Mouse (Mus musculus) layer of hippocampus, adult 18-20 months (tissue): ENCODE results near the gene Smn1. TPM values are rescaled to one million over a fixed set of nuclear protein-coding genes. Genes with fewer than 3 reads are reported as not detected.
"Not testable (repeated sequence)": the region's sequence is repeated elsewhere in the genome, so short reads cannot be mapped to it uniquely, and the experiment has no call there.

Experiments used
- DNase-seq, 2 experiments: peaks; one replicate each; pipeline ENCODE4 v3.0.0; 2022; ENCODE audit warnings: low spot score in 2 of 2
- long read RNA-seq: library from polyadenylated mRNA; stranded (forward); transcript quantifications from one replicate; pipeline ENCODE4 v2.0.0, GENCODE M21; 2021
- total RNA-seq, 2 experiments: library from RNA; stranded (reverse); gene quantifications; 2 replicates each; pipeline ENCODE4 v1.2.3; 2021

Gene Smn1
- total RNA-seq = 10 to 100 TPM; 33.6 to 42.6 TPM
- long read RNA-seq, transcript Smn1-201 (9 exons, 1,222 nt) = major isoform, 18 of 18 reads
- long read RNA-seq, partial matches to known transcripts = 0 of 18 reads
- long read RNA-seq, other reads (novel, unspliced or antisense) = 0 of 18 reads

DNA sequence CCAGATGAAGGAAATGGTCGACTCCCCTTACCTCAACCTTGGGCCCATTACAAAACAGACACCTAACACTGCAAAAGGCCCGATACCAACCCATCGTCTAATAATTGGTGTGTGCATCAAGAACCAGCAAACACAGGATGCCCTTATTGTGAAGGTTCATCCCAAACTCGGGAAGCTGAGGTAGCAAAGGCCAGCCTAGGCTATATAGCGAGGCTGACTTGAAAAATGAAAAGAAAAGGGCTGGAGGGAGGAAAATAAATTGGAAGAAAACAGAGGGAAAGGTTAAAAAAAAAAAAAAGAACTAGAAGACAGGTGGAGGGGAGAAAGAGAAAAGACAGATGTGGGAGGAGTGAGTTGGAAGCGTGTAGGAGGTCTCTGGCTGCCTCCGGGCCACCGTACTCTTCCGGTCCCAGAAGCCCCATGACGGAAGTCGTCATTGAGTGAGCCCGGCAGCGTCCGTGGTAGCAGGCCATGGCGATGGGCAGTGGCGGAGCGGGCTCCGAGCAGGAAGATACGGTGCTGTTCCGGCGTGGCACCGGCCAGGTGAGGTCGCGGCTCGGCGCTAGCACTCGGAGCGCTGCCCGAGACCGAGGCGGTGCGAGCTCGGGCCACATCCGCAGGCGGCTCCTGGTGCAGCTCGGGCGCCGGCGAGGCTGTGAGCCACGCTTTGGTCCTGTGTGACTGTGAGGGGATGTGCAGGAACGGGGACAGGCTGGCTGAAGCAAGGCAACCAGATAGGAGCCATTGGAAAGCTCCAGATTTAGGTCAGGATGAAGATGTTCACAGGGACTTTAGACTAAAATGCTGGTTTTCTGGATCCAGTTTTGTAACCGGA is at the start of gene Smn1:
Gene Smn1 (plus strand): TSS at position 430 of the 835 bp plus-strand sequence.
- peak; percentile 94 to 98 for DNase-seq

DNA sequence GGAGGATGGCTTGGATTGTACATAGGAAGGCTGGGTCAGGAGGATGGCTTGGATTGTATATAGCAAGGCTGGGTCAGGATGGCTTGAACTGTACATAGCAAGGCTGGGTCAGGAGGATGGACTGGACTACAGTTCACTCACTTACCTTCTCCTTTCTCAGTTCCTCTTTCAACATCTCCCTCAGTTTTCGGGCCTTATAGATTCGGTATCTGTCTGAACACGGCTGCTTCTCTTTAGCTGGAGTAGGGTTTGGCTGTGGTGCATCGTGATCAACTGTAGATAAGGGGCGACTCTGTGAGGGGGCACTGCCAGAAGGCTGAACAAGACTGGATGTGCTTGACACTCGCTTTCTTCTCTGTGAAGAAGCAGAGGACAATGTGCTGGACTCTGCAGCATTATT is 25.8 kb upstream of the Smn1 start:
- DNase-seq = no peak

DNA sequence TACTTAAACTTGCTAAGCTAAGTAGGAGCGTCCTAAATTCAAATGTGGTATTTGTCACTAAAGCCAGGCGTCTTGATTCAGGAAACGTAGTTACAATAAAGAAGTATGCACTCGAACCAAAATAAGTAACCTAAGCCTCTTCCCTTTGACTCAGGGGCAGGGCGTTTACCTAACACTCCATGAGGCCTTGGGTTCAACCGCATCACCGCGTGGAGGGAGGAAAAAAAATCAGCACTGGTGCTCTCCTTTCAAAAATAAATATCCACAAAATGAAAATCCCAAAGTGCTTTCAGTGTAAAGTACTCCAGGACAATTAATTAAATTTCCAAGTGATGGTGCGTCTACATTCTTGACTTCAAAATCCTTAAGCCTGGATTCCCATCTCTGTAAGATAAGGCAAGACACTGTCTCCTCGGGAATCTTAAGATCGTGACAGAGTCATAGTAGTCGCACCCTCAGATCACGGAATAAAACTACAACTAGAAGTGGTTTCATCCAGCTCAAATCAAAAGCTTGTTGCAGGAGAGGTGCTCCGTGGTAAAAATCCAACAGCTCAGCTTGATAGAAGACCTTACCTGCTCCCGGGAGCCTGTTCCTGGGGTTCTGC is 21.5 kb upstream of the Smn1 start:
- no peak for DNase-seq

DNA sequence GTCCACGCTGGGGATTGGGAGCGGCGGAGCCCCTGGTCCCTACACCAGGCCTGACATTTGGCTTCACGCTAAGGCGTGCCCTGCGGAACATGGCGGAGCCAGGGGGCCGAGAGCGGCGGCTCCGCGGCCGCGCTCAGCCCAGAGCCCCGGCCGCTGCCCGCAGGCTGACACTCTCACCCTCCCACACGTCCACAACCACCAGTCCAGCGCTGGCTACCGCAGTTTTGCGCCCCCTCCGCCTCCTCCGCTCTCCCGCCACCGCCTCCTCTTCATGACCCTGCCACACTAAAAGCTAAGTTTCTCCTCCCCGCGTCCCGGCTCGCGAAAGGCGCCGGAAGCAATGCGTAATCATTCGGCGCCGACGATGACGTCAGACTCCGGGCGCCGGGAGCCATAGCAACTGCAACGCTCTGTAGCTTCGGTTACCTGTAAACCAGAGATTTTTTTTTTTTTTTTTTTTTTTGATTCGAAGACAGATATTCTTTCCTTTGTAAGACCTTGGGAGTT is 20.9 kb upstream of the Smn1 start, which contains the start of gene Bdp1:
Gene Bdp1 (minus strand): TSS at position 323 of the 507 bp plus-strand sequence.
- DNase-seq = peak; percentile 88 to 97

DNA sequence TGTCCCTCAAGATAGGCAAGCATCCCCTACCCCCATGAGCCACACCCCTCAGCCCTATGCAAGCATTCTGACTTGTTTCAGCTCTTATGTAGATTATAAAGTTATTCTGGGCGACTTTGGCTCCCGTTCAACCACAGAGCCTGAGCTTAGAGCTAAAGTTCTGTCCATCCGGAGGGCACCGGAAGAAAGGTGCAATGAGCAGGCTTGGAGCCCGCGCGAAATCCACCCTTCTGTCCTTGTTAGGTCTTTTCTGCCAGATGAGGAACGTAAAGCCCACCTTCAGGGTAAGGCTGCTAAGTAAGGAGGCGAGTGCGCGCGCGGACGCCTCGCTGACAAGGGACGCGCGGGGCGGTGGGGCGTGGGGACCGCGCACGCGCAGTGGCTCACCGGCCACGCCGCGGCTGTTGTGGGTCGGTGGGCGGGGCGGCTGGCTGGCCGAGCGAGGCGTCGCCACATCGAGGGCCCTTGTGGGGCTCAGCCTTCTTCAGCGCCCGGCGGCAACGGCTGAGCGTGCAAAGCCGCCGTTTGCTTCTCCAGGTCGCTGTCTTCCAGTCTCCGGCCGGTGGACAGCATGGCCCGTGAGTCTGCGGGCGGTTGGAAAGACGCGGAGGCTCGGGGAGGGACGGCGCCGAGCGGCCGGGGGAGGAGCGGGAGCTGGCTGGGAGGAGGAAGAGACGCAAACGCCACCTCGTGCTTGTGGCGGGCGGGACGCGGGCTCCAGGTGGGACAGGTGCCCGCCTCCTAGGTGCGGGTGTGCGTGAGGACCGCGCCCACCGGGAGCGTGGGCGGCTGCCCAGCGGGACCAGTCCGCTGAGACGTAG is 16.8 kb upstream of the Smn1 start, which contains the start of gene Serf1:
Gene Serf1 (plus strand): TSS at position 361 of the 821 bp plus-strand sequence.
- DNase-seq = peak; percentile 63 to 82

DNA sequence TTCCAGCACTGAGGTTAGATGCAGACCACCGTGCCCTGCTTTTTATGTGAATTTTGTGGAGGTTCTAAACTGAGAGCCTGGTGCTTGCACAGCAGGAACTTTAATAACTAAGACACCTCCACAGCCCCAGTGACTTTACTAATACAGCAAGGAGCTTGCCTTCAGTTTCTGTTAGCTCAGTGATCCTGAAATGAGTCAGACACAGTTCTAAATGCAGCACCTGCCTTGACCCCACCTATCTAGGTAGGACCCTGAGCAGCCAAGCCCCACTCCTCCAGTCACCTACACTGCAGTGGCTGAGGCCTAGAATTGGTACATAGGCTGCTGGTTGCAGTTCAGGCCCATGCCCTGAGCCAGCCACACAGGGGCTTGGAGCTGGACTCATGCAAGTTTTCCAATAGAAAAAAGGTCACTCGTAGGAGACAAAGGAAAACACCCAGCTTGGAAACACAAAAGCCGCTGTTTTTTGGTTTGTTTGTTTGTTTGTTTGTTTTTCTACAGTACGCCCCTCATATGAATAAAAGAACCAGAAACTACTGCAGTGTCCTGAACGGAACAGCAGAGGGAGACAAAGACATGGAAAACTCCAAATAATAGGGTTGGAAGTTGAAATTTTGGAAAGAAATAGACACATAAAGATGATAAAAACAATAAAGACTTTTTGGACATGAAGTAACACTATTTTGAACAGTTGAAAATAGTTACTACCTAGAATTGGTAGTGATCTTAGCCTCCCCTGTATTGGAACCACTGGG is 12.3 kb upstream of the Smn1 start:
- DNase-seq = peak in 1 of 2 experiments; percentile 37

DNA sequence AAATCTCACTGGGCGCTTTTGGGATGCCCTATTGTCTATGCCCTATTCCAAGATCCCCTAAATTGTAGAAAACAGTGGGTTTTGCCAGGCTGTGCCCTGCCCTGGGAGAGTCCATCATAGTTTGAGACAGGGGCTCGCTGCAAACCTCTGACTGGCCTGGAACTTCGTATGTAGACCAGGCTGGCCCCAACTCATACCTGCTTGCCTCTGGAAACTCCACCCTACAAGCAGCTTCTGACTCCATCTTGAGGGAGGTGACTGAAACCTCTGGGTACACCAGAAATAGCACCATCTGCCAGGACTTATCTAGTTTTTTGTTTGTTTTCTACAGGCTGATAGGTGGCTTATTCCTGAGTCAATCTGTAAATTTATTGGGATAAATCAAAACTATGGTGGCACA is 682 bp upstream of the Smn1 start:
- DNase-seq = no peak

DNA sequence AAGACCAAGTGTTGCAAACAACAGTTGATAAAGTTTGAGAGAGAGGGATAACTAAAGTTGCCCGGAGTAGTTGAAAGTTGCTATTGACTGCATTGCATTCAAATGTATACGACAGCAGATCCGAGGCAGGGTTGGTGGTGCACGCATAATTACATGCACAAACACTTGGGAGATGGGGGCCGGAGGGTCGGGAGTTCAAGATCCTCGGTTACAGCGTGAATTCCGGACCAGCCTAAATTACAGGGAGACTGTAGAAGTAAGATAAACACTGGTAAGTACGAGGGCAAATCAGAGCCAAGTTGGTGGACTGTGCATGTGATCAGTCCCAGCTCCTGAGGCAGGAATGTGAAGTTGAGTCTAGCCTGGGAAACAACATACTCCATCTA is 599 bp downstream of the Smn1 start:
- no peak for DNase-seq

DNA sequence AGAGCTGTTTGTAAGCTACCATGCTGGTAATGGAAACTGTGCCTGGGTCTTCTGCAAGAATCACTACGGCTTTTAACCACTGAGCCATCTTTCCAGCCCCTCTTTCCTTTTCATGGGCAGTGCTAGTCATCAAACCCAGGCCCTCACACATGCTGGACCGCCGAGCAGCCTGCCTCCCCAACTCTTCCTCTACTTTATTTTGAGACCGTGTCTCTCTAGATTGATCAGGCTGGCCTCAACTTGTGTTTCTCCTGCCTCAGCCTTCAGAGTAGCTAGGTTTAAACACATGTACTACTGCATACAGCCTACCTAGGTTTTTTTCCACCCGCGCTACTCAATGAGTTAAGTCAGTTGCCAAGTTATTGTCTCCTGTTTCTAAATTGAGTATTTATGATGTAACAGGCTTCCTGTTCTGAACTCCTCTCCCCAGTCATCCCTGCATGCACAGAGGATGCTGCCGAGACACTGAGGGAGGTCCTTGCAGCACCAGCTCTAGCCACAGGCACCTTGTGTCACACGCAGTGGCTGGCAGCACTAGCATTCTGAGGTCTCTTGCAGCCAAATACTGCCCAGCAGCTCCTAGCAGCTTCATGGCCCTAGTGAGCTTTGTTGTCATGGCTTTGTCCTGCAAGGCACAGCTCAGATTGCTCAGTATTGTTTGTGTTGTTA is 17.1 kb downstream of the Smn1 start:
- no peak for DNase-seq

DNA sequence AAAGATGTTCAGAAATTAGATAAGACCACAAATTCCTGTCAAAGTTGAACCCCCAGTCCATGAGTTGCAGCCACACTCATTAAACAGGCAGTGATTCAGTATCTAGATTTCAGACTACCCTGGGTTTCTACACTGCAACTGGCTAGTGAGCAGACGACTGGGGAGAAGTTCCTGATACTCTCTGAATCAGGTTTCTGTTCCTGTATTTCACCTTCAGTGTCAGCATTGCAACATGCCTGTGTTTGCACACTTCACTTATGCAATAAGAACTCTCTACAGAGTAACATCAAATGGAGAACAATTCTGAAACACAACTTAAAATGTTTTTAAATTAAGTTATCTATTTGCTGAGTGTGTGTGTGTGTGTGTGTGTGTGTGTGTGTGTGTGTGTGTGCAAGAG is 28.0 kb downstream of the Smn1 start:
- DNase-seq = no peak

DNA sequence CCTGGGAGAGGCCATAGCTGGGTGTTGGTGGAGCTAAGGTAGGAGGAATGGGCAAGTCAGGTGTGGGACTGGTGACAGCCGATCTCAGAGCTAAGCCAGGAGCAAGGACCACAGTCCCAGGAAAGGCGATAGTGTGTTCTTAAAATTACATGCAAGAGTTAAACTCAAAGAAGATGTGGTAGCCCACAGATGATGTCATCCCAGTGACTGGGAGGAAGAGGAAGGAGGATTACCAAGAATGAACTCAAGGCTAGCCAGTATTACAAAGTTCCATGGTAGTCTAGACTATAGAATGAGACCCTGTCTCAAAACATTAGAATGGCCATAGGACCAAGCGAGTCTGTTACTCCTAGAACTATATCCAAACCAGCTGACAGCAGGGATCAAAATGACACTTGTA is 32.0 kb downstream of the Smn1 start:
- no peak for DNase-seq

DNA sequence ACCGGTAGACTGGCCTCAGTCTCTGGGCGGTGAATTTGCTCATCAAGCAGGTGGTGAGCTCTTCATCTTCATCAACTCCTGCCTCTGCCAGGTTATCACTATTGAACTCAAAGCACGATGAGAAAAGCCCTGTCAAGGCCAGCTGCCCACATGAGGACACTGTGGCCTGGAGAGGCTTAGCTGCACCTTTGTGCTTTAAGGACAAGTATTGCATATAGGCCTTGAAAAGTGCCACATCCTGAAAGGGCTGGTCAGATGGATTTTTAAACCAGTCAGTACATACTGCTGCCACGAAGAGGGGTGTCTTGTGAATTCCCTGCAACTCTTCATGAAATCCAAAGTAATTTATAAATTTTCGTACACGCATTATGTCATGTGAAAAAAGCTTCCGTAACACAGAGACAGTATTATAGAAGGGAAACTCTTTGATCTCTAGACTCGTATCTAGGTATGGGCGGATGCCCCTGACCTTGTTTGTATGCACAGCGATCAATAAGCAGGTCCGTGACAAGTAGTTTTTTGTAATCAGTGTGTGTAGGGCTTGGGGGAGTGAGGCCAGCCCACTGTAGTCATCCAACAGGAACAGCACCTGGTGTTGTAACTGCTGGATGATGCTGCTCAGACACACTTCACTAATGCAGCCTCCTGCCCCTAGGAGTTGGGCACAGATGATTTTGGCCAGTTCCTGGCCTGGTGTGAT is 36.7 kb downstream of the Smn1 start:
- not testable (repeated sequence) for DNase-seq

DNA sequence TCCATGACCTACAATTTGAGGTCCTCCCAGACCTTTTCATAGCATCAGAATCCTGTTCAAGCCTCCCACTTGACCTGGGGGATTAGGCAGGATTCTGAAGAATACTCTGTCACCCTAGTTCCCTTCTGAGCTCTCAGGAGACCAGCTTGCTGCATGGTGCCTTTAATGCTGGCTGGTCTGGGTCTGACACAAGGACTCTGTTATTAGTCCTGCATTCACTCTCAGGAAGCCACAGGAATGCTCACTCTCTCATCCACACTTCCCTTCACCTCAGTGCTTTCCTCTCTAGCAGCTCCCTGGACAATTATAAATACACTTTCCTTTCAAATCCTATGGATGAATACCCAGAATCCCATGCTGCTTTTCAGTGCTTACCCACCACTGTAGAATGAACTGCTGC is 37.8 kb downstream of the Smn1 start:
- DNase-seq = not testable (repeated sequence)

DNA sequence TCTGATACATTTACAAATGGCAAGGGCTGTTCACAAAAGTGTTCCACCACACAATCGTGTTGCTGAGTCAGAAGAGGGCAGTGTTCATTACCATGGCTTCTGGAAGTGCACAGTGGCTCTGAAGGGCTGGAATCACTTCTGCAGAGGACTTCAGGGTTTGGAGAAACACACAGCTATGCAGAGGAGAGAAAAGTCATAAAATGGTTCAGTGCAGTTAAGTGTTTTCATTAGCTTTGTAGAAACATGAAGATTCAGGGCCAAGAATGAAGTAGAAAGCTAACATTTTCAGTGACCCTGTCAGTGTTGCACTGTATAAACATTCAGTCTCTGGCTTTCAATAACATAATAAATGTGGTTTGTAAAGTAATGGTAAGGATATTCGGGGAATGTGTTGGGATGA is 41.7 kb downstream of the Smn1 start:
- not testable (repeated sequence) for DNase-seq

DNA sequence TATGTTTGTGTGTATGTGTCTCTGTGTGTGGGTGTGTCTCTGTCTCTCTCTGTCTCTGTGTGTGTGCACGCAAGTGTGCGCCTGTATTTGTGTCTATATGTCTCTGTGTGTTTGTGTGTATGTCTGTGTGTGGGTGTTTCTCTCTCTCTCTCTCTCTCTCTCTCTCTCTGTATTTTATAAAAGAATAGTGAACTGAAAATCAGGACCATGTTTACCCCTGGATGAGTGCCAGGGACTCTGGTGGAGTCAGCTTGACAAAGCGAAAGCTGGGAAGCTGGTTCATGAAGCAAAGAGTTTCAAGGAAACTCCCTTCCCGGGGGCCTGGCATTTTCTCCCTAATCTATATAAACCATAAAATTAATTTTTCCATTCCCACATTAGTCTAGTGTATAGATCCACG is 49.7 kb downstream of the Smn1 start:
- DNase-seq = peak in 1 of 2 experiments; percentile 14

DNA sequence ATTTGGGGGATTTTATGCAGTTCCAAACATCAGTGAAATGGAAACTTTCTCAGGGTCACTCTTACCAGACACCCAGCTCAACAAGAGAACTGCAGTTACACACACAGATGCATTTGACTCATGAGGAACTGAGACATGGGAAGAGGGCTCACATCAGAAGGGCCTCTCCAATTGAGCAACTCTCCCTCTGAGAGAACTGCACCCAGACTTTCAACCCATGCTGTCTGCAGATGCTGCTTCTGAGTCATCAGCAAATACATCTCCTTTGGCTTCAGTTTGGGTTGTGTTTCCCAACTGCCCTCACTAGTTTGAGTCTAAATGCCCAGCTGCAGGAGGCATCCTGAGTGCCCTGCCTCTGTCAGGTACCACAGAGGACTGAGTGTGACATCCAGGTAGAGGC is 58.5 kb downstream of the Smn1 start:
- not testable (repeated sequence) for DNase-seq
